Mouse (Mus musculus) liver, embryonic 11.5 days (tissue): ENCODE data around the gene Slc37a1. TPM values are rescaled to one million over a fixed set of nuclear protein-coding genes. Genes with fewer than 3 reads are reported as not detected.

Source experiments
- ATAC-seq: fragments of 200-750 bp; cut with Nextera tagmentation; replicated peaks from 2 replicates; pipeline ENCODE4 v1.8.0; 2017; ENCODE audit warnings: moderate number of reproducible peaks, mild to moderate bottlenecking, moderate TSS enrichment, moderate library complexity; ENCODE audit not compliant: low FRiP score
- DNase-seq: peaks from one replicate; pipeline ENCODE4 v3.0.0-alpha.2; 2017; ENCODE audit warnings: low spot score
- H3K27ac ChIP-seq: fragments of 300-500 bp; sonication (generic); 2 replicates; pipeline ENCODE4 v1.5.1; 2014; ENCODE audit warnings: mild to moderate bottlenecking, low read depth, low read length, control low read depth
- H3K27me3 ChIP-seq: fragments of 300-500 bp; sonication (generic); replicated peaks from 2 replicates; pipeline ENCODE4 v1.6.1; 2014; ENCODE audit warnings: low read length, mixed read lengths; ENCODE audit not compliant: control insufficient read depth, insufficient read depth
- H3K36me3 ChIP-seq: fragments of 300-500 bp; sonication (generic); 2 replicates; pipeline ENCODE4 v1.6.1; 2014; ENCODE audit warnings: mild to moderate bottlenecking, low read length, moderate library complexity, mixed read lengths; ENCODE audit not compliant: control insufficient read depth, insufficient read depth
- H3K4me1 ChIP-seq: fragments of 300-500 bp; sonication (generic); replicated peaks from 2 replicates; pipeline ENCODE4 v1.6.1; 2014; ENCODE audit warnings: low read length, mixed read lengths; ENCODE audit not compliant: control insufficient read depth, insufficient read depth
- H3K4me2 ChIP-seq: fragments of 300-500 bp; sonication (generic); 2 replicates; pipeline ENCODE4 v1.6.1; 2014; ENCODE audit warnings: mild to moderate bottlenecking, control low read depth, moderate library complexity
- H3K4me3 ChIP-seq: fragments of 300-500 bp; sonication (generic); 2 replicates; pipeline ENCODE4 v1.5.1; 2014; ENCODE audit warnings: low read depth, low read length, control low read depth
- H3K9ac ChIP-seq: fragments of 300-500 bp; sonication (generic); 2 replicates; pipeline ENCODE4 v1.6.1; 2014; ENCODE audit warnings: low read depth, low read length, control low read depth
- H3K9me3 ChIP-seq: fragments of 300-500 bp; sonication (generic); 2 replicates; pipeline ENCODE4 v1.6.1; 2016; ENCODE audit warnings: low read length, inconsistent platforms, mixed read lengths; ENCODE audit not compliant: control insufficient read depth
- WGBS: fragments of 180-500 bp; shearing (Covaris S2); extraction: QIAGEN DNeasy Blood & Tissue Kit; methylation state at CpG from one replicate; pipeline ENCODE4 v1.1.7; 2014; 5-methylcytosine and 5-hydroxymethylcytosine counted together
- polyA plus RNA-seq: library from polyadenylated mRNA; unstranded; fragments of >200 nt; fragmentation: Nextera tagmentation; extraction: Ambion mirVana; gene quantifications from 2 replicates; pipeline ENCODE4 v1.2.1, GENCODE M21; 2014

The Slc37a1 gene
- polyA plus RNA-seq, 1 experiment from 2014 or later, result 7.7 TPM

DNA sequence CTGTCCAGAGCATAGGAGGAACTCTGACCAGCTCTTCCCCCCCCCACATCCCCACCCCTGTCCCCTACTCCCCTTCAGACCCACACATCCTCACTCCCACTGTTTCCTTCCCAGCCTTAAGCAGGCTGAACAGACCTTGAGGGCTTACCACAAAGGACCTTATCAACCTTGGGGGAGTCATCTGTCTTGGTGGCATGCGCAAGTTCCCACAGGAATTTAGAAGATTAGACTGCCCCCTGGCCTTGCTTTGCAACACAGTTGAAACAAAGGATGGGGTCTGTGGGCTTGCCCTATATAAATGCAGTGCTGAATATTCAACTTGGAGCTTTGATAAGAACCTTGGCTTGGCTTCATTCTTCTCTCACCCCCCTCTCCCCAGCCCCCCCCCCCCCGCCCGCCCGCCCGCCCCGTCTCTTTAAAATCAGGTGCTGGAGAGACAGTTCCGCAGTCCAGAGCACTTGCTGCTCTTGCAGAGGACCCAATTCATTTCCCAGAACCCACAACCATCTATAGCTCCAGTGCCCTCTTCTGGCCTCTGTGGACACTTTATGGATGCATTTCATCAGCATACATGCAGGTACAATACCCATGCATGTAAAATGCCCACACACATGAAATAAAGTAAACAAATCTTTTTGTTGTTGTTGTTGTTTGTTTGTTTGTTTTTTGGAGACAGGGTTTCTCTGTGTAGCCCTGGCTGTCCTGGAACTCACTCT is 15.3 kb upstream of the Slc37a1 start:
- H3K4me3 ChIP-seq, result no peak overlapping the region
- H3K27ac ChIP-seq, result no peak overlapping the region
- no peaks in the 10 kb centered on the region for H3K4me1 ChIP-seq
- H3K4me2 ChIP-seq, result no peak overlapping the region
- no peak for DNase-seq
- H3K27me3 ChIP-seq, result no peaks in the 10 kb centered on the region
- ATAC-seq, result no peak
- 47% methylated on average over 6 of the region's 7 CpGs for WGBS
- H3K36me3 ChIP-seq, result no peaks in the 10 kb centered on the region
- H3K9me3 ChIP-seq, result no peaks in the 10 kb centered on the region
- no peak overlapping the region for H3K9ac ChIP-seq

DNA sequence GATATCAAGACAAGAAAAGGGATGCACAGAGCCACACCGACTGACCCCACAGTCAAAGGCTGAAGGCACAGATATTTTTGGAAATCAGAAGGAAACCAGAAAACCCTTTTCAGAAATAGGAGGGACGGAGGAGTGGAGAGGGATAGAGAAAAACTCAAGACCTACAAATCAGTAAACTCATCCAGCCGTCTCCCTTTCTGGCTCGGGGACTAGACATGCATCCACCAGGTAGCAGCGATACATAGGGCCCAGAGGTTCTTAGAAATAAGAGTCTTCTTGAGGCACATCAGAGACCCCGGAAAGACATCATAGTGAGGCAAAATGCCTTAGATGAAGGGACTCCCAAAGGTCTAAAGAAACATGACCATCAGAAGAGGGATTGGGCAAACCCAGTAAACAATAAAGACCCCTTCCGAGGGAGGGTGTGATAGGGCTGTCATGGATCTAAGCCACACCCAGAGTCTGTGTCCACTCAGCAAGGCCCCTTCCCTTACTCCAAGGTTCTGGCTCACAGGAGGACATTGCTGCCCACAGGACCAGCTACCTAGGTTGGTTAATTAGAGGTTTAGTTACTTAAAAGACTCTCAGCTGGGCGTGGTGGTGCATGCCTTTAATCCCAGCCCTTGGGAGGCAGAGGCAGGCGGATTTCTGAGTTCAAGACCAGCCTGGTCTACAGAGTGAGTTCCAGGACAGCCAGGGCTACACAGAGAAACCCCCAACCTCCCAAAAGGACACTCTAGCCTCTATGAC is 14.0 kb upstream of the Slc37a1 start:
- Histone ChIP-seq H3K9ac (no peak overlapping the region), H3K4me3 (no peak overlapping the region), H3K4me1 (no peaks in the 10 kb centered on the region; the same call in 1 of the 2 replicates), H3K4me2 (no peak overlapping the region), H3K27me3 (no peaks in the 10 kb centered on the region), H3K9me3 (no peaks in the 10 kb centered on the region), H3K36me3 (no peaks in the 10 kb centered on the region), H3K27ac (no peak overlapping the region)
- ATAC-seq (no peak), DNase-seq (no peak)
- 82% methylated on average over 9 of the region's 9 CpGs for WGBS

DNA sequence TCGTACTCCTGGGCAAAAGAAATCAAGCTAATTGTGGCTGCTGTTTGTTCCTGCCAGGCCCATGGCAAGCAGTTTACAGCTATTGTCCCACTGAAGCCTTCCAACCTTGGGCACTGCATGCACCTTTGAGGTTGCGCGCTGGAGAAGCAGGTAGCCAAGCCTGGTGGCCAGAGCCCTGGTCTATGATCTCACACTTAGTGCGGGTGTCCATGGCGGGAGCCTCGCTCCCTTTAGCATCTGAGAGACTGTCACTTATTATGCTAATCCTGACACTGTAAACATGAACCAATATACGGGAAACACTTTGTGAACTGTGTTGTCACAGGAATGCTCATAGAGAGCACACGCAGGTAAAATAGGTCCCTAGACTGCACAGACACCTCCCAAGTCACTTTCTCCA is 13.0 kb upstream of the Slc37a1 start:
- no peaks in the 10 kb centered on the region; the same call in 1 of the 2 replicates for H3K4me1 ChIP-seq
- ATAC-seq (no peak), DNase-seq (no peak)
- no peak overlapping the region for H3K27ac ChIP-seq
- H3K27me3 ChIP-seq, result no peaks in the 10 kb centered on the region
- H3K36me3 ChIP-seq, result no peaks in the 10 kb centered on the region
- H3K4me2 ChIP-seq, result no peak overlapping the region
- WGBS, result 87% methylated on average over 8 of the region's 8 CpGs
- H3K4me3 ChIP-seq, result no peak overlapping the region
- H3K9ac ChIP-seq, result no peak overlapping the region
- H3K9me3 ChIP-seq, result no peaks in the 10 kb centered on the region

DNA sequence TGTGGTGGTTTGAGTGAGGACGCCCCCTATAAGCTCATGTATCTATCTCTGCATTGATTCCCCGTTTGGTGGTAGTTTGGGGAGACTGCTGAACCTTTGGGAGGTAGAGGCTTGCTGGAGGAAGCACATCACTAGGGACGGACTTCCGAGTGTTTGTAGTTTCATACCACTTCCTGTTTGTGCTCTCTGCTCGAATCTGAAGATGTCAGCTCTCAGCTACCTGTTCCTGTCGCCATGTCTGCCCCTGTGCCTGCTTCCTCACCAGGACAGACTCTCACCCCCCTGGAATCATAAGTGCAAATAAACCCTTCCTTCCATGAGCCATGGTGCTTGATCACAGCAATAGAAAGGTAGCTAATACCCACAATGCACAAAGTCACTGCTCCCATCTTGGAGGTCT is 11.4 kb upstream of the Slc37a1 start:
- H3K36me3 ChIP-seq, result no peaks in the 10 kb centered on the region
- H3K9me3 ChIP-seq, result no peaks in the 10 kb centered on the region
- DNase-seq (no peak), ATAC-seq (no peak)
- no peak overlapping the region for H3K4me2 ChIP-seq
- no peak overlapping the region for H3K27ac ChIP-seq
- no peaks in the 10 kb centered on the region for H3K27me3 ChIP-seq
- H3K4me1 ChIP-seq, result peaks cover 2% of the 10 kb centered on the region; the same call in 1 of the 2 replicates
- H3K4me3 ChIP-seq, result no peak overlapping the region
- 50% methylated on average over 6 of the region's 6 CpGs for WGBS
- H3K9ac ChIP-seq, result no peak overlapping the region

DNA sequence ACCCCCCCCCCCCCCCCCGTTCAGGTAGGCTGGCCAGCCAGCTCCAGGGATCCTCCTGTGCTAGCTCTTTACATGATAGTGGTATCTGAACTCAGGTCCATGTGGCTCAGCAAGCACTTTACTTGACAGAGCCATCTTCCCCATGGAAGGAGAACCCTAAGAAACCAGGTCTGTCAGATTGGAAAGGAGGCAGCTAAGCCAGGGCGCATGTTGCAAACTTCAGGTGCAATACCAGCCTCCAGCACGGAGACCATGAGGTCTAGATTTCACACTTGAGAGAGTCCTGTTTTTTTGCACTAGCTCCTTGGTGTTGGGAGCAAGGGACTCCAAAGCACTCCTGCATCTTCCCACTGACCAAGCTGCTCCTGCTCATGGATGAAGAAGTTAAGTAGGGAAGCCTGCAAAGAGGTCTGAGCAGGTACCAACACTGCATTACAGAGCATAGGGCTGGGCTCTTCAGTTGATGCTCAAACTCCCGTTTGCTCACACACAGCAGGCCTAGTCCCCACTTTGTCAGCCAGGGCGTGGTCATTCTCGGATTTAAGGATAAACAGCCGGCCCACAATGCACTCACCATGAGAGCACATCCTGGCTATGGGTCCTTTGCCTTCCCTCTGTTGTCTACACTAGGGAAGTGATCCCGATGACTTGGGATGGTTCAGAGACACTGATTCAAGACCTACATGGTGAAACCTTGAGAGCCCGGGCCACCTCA is 10.2 kb upstream of the Slc37a1 start:
- ATAC-seq, result no peak
- H3K4me2 ChIP-seq, result peak overlapping the region; percentile 80
- H3K9ac ChIP-seq, result no peak overlapping the region
- 34% methylated on average over 9 of the region's 9 CpGs for WGBS
- no peaks in the 10 kb centered on the region for H3K27me3 ChIP-seq
- no peak overlapping the region for H3K27ac ChIP-seq
- no peak for DNase-seq
- H3K9me3 ChIP-seq, result no peaks in the 10 kb centered on the region
- H3K36me3 ChIP-seq, result no peaks in the 10 kb centered on the region
- peaks cover 2% of the 10 kb centered on the region; the same call in 1 of the 2 replicates for H3K4me1 ChIP-seq
- peak overlapping the region; percentile 44 for H3K4me3 ChIP-seq

DNA sequence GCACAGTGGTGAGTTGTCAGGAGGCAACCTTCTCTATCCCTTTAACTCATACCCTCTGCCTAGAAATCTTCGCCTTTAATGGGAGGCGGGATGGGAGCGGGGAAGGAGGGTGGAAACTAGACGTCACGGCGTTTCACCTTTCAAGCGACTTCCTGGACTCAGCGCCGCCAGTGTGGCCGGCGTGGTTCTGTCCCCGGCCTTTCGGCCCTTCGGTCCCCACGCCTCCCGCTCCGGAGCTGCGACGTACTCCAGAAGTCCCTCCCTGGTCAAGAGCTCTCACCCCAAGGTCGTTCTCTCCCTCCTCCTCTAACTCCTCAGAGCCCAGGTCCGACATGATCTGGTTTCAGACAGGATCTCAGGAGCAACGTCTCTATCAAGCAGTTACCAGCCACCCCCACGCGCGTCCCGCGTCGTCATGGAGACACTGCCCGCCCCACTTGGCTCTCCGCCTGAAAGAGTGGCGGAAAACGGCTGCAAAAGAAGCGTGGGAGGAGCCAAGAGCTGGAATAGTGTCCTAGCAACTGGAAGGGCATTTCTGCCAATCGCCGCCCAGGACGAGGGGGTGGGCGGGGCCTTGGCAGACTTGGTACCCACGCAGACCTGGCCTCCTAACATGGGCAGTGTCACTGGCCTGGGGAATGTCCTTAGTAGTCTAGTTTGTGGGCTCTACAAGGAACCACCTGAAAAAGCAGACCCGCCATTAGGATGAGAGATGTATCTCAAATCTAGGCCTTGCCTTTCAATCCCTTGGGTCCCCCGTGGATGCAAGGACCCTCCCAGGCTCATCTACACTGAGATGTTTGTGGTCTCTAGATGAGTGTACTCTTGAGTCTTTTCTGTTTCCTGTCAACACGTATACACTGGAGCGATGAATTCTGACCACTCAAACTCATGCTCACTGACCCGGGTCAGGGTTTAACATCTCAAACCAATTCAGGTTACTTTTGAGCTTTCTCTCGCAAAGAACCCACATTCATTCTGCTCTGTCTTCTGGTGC is 9.4 kb upstream of the Slc37a1 start, which contains the start of gene Rsph1:
Gene Rsph1, minus strand, starts transcription at position 462 of the 997 bp plus-strand sequence.
- DNase-seq (peak; percentile 76), ATAC-seq (peak; percentile 43; the same call in 1 of the 2 replicates)
- no peaks in the 10 kb centered on the region for H3K9me3 ChIP-seq
- no peaks in the 10 kb centered on the region for H3K27me3 ChIP-seq
- H3K4me3 ChIP-seq, result peak within 1 kb of the TSS; percentile 44
- H3K27ac ChIP-seq, result no peak within 1 kb of the TSS
- no peaks in the 10 kb centered on the region for H3K36me3 ChIP-seq
- H3K9ac ChIP-seq, result peak within 1 kb of the TSS; percentile 21; the same call in 1 of the 2 replicates
- H3K4me1 ChIP-seq, result peaks cover 2% of the 10 kb centered on the region; the same call in 1 of the 2 replicates
- 11% methylated on average over 44 of the region's 44 CpGs for WGBS
- peak within 1 kb of the TSS; percentile 80 for H3K4me2 ChIP-seq

DNA sequence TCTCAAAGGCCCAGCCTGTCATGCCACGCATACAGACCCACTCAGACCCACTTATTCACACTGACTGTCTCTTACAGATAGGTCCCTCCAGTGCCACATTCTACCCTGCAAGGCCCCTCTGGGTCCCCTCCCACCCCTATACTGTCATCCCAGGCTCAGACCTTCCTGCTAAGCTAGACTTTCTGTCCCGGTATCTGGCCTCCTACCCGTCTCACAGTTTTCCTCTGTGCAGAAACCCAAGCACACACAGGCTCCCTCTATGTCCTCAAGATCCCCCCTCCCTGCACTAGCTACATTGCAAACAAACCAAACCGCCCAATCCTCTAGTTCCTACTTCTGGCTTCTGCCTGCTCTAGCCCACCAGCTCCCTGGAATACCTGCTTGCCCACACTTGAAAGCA is 8.7 kb upstream of the Slc37a1 start:
- H3K36me3 ChIP-seq, result no peaks in the 10 kb centered on the region
- H3K4me1 ChIP-seq, result peaks cover 2% of the 10 kb centered on the region; the same call in 1 of the 2 replicates
- no peak for DNase-seq
- H3K4me2 ChIP-seq, result no peak overlapping the region
- 70% methylated on average over 4 of the region's 4 CpGs for WGBS
- H3K9ac ChIP-seq, result no peak overlapping the region
- no peaks in the 10 kb centered on the region for H3K9me3 ChIP-seq
- no peak overlapping the region for H3K4me3 ChIP-seq
- ATAC-seq, result no peak
- no peaks in the 10 kb centered on the region for H3K27me3 ChIP-seq
- no peak overlapping the region for H3K27ac ChIP-seq

DNA sequence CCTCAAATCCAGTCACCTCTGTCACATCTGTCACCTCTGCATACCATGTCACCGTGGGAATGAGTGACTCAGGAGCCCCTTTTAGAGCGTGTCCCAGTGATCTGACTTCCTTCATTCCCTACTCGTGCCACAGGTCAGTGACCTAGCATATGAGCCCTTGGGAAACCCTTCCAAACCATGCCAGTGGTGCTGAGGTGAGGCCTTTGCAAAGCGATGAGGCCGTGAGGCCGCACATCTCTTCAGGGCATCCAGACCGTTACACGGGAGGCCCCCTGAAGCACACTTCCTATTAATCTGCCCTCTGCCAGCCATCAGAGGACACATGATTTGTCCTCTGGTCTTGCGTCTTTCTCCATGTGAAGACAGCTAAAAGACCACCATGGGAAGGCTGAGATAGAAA is 7.1 kb upstream of the Slc37a1 start:
- H3K36me3 ChIP-seq, result no peaks in the 10 kb centered on the region
- H3K27me3 ChIP-seq, result no peaks in the 10 kb centered on the region
- H3K27ac ChIP-seq, result no peak overlapping the region
- DNase-seq (no peak), ATAC-seq (no peak)
- no peak overlapping the region for H3K4me3 ChIP-seq
- H3K9ac ChIP-seq, result no peak overlapping the region
- no peak overlapping the region for H3K4me2 ChIP-seq
- H3K9me3 ChIP-seq, result no peaks in the 10 kb centered on the region
- H3K4me1 ChIP-seq, result peaks cover 2% of the 10 kb centered on the region; the same call in 1 of the 2 replicates
- 60% methylated on average over 9 of the region's 9 CpGs for WGBS
